Mouse (Mus musculus): ENCODE results near the gene Gapdh.

Gapdh gene

GRCm38 (mm10) chr6:125143904-125144303 lies 22.4 kb downstream of the Gapdh start:
- Histone ChIP-seq H3K36me3 (ENCODE audit: insufficient read depth, low read length) (peaks cover 87% of the 10 kb centered on the region), H3K4me1 (replicated peaks; ENCODE audit: low read depth, low read length) (peaks cover 89% of the 10 kb centered on the region), H3K4me3 (replicated peaks; ENCODE audit: low read length) (peak overlapping the region; percentile 92; the same call in 1 of the 2 replicates), H3K27me3 (ENCODE audit: insufficient read depth, low read length) (no peaks in the 10 kb centered on the region), H3K9me3 (ENCODE audit: low read length) (no peaks in the 10 kb centered on the region)
- no peak for TF ChIP-seq CTCF (conservative IDR thresholded peaks at IDR 0.05; ENCODE audit: low read length)
- TF ChIP-seq POU5F1 (IDR thresholded peaks at IDR 0.05; ENCODE audit: borderline replicate concordance, low read length) = no peak
- TF ChIP-seq NANOG (IDR thresholded peaks at IDR 0.05; ENCODE audit: borderline replicate concordance, low read length) = no peak

GRCm38 (mm10) chr6:125143128-125143527 lies 23.1 kb downstream of the Gapdh start:
- H3K9me3 ChIP-seq (ENCODE audit: low read length) = no peaks in the 10 kb centered on the region
- TF ChIP-seq NANOG (IDR thresholded peaks at IDR 0.05; ENCODE audit: borderline replicate concordance, low read length) (no peak), CTCF (conservative IDR thresholded peaks at IDR 0.05; ENCODE audit: low read length) (no peak)
- H3K36me3 ChIP-seq (ENCODE audit: insufficient read depth, low read length) = peaks cover 88% of the 10 kb centered on the region
- H3K4me1 ChIP-seq (replicated peaks; ENCODE audit: low read depth, low read length) = peaks cover 89% of the 10 kb centered on the region
- no peaks in the 10 kb centered on the region for H3K27me3 ChIP-seq (ENCODE audit: insufficient read depth, low read length)
- H3K4me3 ChIP-seq (replicated peaks; ENCODE audit: low read length) = no peak overlapping the region

- H3K9me3 ChIP-seq (ENCODE audit: low read length) = no peaks in the 10 kb centered on the region
- H3K36me3 ChIP-seq (ENCODE audit: insufficient read depth, low read length) = peaks cover 88% of the 10 kb centered on the region
- H3K4me1 ChIP-seq (replicated peaks; ENCODE audit: low read depth, low read length) = peaks cover 88% of the 10 kb centered on the region
- no peaks in the 10 kb centered on the region for H3K27me3 ChIP-seq (ENCODE audit: insufficient read depth, low read length)
- TF ChIP-seq NANOG (IDR thresholded peaks at IDR 0.05; ENCODE audit: borderline replicate concordance, low read length) (no peak), CTCF (conservative IDR thresholded peaks at IDR 0.05; ENCODE audit: low read length) (no peak), POU5F1 (IDR thresholded peaks at IDR 0.05; ENCODE audit: borderline replicate concordance, low read length) (no peak)
- no peak overlapping the region for H3K4me3 ChIP-seq (replicated peaks; ENCODE audit: low read length)
Measured at GRCm38 (mm10) chr6:125142436-125142835, 23.8 kb downstream of the Gapdh start.

- TF ChIP-seq CTCF (conservative IDR thresholded peaks at IDR 0.05; ENCODE audit: low read length) (no peak), POU5F1 (IDR thresholded peaks at IDR 0.05; ENCODE audit: borderline replicate concordance, low read length) (no peak), NANOG (IDR thresholded peaks at IDR 0.05; ENCODE audit: borderline replicate concordance, low read length) (no peak)
- no peaks in the 10 kb centered on the region for H3K27me3 ChIP-seq (ENCODE audit: insufficient read depth, low read length)
- H3K9me3 ChIP-seq (ENCODE audit: low read length) = no peaks in the 10 kb centered on the region
- H3K4me3 ChIP-seq (replicated peaks; ENCODE audit: low read length) = no peak overlapping the region
- peaks cover 96% of the 10 kb centered on the region for H3K4me1 ChIP-seq (replicated peaks; ENCODE audit: low read depth, low read length)
- H3K36me3 ChIP-seq (ENCODE audit: insufficient read depth, low read length) = peaks cover 100% of the 10 kb centered on the region
Measured at GRCm38 (mm10) chr6:125139747-125140146, 26.5 kb downstream of the Gapdh start.

DNA sequence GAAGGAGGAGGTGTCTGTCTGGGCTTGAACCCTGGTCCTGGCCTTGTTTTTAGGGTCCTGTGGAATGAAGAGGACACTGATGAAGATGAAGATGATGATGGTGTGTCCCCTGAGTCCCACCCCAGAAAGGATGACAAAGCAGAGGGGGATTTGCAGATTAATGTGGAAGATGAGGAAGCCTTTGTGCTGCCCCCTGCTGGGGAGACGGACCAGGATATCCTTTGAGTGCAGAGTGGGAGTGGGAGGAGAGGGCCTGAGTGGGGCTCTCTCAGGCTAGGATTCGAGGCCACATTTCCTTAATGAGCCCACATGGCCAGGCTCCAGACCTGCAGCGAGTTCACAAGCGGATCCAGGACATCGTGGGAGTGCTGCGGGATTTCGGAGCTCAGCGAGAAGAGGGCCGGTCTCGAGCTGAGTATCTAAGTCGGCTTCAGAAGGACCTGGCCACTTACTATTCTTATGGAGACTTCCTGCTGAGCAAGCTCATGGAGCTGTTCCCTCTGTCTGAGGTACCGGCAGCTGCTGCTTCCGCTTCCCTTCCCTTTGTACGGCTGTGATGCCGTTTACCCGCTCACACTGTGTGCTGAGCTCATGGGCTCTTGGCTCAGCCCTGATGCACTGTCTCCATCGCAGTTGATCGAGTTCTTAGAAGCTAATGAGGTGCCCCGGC lies 29.1 kb downstream of the Gapdh start:
- Histone ChIP-seq H3K27me3 (ENCODE audit: insufficient read depth, low read length) (no peaks in the 10 kb centered on the region), H3K4me3 (replicated peaks; ENCODE audit: low read length) (peak overlapping the region; percentile 37; the same call in 1 of the 2 replicates), H3K4me1 (replicated peaks; ENCODE audit: low read depth, low read length) (peaks cover 95% of the 10 kb centered on the region), H3K36me3 (ENCODE audit: insufficient read depth, low read length) (peaks cover 99% of the 10 kb centered on the region), H3K9me3 (ENCODE audit: low read length) (no peaks in the 10 kb centered on the region)
- no peak for TF ChIP-seq NANOG (IDR thresholded peaks at IDR 0.05; ENCODE audit: borderline replicate concordance, low read length)
- TF ChIP-seq CTCF (conservative IDR thresholded peaks at IDR 0.05; ENCODE audit: low read length) = peak; percentile 47
- no peak for TF ChIP-seq POU5F1 (IDR thresholded peaks at IDR 0.05; ENCODE audit: borderline replicate concordance, low read length)

- TF ChIP-seq NANOG (IDR thresholded peaks at IDR 0.05; ENCODE audit: borderline replicate concordance, low read length) = no peak
- no peak for TF ChIP-seq POU5F1 (IDR thresholded peaks at IDR 0.05; ENCODE audit: borderline replicate concordance, low read length)
- TF ChIP-seq CTCF (conservative IDR thresholded peaks at IDR 0.05; ENCODE audit: low read length) = no peak
- peak overlapping the region; percentile 98 for H3K4me3 ChIP-seq (replicated peaks; ENCODE audit: low read length)
- peaks cover 79% of the 10 kb centered on the region for H3K36me3 ChIP-seq (ENCODE audit: insufficient read depth, low read length)
- peaks cover 76% of the 10 kb centered on the region for H3K4me1 ChIP-seq (replicated peaks; ENCODE audit: low read depth, low read length)
- H3K27me3 ChIP-seq (ENCODE audit: insufficient read depth, low read length) = no peaks in the 10 kb centered on the region
- H3K9me3 ChIP-seq (ENCODE audit: low read length) = no peaks in the 10 kb centered on the region
Measured at GRCm38 (mm10) chr6:125132470-125132869, 33.8 kb downstream of the Gapdh start.

DNA sequence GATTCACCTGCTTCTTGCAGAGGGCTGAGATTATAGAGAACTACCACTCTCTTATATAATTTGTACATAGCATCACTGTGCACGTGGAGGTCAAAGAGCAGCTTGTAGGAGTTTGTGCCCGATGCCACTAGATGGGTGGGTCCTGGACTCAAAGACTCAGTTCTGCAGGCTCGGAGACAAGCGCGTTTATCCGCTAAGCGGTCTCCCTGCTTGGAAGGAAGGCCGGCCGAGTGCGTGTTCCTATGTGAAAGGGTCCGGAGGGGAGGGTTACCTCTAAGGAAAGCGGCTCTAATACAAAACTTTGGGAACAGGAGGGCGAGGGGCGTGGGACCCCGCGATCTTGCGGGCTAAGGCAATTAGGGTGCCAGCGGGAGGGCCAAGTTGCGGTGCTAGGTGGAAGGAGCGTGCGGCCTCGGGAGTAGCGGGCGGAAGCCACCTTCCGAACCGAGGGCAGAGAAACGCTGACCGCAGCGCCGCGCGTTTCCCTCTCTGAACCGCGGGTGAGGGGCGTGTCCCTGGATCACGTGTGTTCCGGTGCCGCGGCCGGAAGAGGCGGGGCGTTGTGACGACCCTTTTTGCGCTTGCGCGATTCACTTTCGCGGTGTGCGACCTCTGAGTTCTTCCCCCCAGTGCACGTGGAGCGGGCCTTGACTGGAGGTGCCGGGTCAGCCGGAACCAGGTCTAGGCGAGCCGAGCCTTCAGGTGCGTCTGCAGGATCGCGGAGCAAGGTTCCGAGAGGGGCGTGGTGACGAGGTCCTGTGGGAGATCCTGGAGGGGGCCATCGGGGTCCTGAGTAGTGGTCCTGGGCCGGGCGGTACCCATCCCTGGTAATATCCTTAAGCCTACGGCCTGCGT lies 34.7 kb downstream of the Gapdh start, which contains the start of gene Nop2:
Nop2 (plus strand) TSS at position 608 of the 855 bp plus-strand sequence.
- Histone ChIP-seq H3K27me3 (ENCODE audit: insufficient read depth, low read length) (no peaks in the 10 kb centered on the region), H3K4me1 (replicated peaks; ENCODE audit: low read depth, low read length) (peaks cover 67% of the 10 kb centered on the region), H3K36me3 (ENCODE audit: insufficient read depth, low read length) (peaks cover 79% of the 10 kb centered on the region), H3K9me3 (ENCODE audit: low read length) (no peaks in the 10 kb centered on the region), H3K4me3 (replicated peaks; ENCODE audit: low read length) (peak within 1 kb of the TSS; percentile 98)
- TF ChIP-seq NANOG (IDR thresholded peaks at IDR 0.05; ENCODE audit: borderline replicate concordance, low read length) (no peak), CTCF (conservative IDR thresholded peaks at IDR 0.05; ENCODE audit: low read length) (no peak), POU5F1 (IDR thresholded peaks at IDR 0.05; ENCODE audit: borderline replicate concordance, low read length) (no peak)

DNA sequence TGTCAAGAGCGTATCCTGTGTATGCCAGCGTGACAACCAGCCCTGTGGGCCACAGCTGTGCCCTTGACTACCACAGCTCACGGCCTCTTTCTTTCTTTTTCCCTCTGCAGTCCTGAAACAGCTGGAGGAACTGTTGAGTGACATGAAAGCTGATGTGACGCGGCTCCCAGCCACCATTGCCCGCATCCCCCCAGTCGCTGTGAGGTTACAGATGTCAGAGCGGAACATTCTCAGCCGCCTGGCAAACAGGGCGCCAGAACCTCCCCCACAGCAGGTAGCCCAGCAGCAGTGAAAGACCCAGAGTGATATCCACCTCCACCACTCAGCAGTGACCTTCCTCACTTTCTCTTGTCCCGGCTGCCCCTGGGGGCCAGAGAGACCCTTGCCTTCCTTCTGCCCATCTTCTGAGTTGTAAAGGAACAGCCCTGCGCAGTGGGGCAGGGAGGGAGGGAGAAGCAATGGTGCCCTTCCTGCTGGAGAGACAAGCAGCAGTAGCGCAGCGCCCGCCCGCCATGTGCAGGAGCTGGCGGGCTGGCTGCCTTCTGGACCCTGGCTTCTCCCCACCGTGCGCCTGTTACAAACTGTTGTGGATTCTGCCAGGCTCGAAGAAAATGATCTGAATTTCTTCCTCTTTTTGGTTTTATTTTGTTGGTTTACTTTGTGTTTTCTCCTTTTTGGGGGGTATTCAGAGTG lies 36.4 kb downstream of the Gapdh start:
- peak overlapping the region; percentile 67 for H3K4me3 ChIP-seq (replicated peaks; ENCODE audit: low read length)
- H3K27me3 ChIP-seq (ENCODE audit: insufficient read depth, low read length) = no peaks in the 10 kb centered on the region
- no peak for TF ChIP-seq NANOG (IDR thresholded peaks at IDR 0.05; ENCODE audit: borderline replicate concordance, low read length)
- TF ChIP-seq POU5F1 (IDR thresholded peaks at IDR 0.05; ENCODE audit: borderline replicate concordance, low read length) = no peak
- no peak for TF ChIP-seq CTCF (conservative IDR thresholded peaks at IDR 0.05; ENCODE audit: low read length)
- peaks cover 79% of the 10 kb centered on the region for H3K36me3 ChIP-seq (ENCODE audit: insufficient read depth, low read length)
- H3K9me3 ChIP-seq (ENCODE audit: low read length) = no peaks in the 10 kb centered on the region
- peaks cover 50% of the 10 kb centered on the region for H3K4me1 ChIP-seq (replicated peaks; ENCODE audit: low read depth, low read length)
